In the genomic region with DNA sequence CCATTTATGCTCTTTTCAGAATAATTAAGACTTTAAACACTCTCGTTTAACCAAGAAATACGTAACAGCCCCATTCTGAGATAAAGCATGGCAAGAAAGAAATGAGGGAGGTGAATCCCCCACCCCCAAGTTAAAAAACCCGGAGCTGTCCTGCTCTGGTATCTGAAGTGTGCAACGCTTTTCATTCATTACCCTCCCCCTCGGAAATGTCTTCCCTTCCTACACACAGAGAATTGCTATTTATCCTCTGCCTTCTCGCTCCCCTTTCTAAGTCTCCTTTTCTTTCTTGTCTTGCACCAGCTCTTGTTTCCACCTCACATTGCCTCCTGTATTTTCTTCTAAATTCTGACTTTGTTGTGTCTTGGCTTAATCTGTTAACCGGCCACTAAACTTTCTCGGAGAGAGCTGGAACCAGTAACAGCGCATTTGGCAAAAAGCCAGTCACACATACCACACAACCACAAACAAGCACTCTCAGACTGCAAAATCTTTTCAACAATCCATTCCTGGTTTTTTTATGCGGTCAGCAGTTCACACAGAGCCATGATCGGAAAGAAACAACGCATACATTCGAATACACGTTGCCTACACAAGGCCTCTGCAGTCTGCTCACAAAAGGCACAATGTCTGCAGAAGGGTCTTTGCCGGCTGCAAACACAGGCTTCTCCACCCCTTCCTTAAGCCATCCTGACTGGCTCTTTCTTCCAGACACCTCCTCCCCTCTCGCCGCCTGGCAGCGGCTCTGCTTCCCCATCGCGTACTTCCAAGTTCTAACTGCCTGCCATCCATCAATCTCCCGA, we compare ENCODE assay signal across 9 mouse cellular contexts. TPM values are rescaled to one million over a fixed set of nuclear protein-coding genes. Genes with fewer than 3 reads are reported as not detected.
DNase-seq lines count a peak whose midpoint lies in the region; ATAC-seq and TF ChIP-seq lines count a peak whose summit lies in the region.
"Had no signal": no experiment of that assay in that cellular context is flagged by ENCODE, and none has a peak within 500 bp of the region (broad histone marks: within the 10 kb centered on the region; RNA-seq: fewer than 3 reads in every experiment).

No protein-coding gene starts in this region.

- no peak for TF ChIP-seq EP300 in heart, adult 2 months (IDR thresholded peaks at IDR 0.05; ENCODE audit: insufficient read depth, low read depth, low read length)

- H3K9me3 ChIP-seq in kidney, embryonic 15.5 days (replicated peaks) = no peaks in the 10 kb centered on the region

- H3K4me1 ChIP-seq in heart, adult 2 months (ENCODE audit: control insufficient read depth, insufficient read depth, low read length) = no peaks in the 10 kb centered on the region; the same call in 1 of the 2 replicates
- H3K4me1 ChIP-seq in kidney, embryonic 15.5 days = peaks cover 42% of the 10 kb centered on the region

- H3K9ac ChIP-seq in heart, adult 2 months (ENCODE audit: low read depth, low read length) = no peak overlapping the region
- peak overlapping the region; percentile 33; the same call in 1 of the 2 replicates for H3K9ac ChIP-seq in kidney, embryonic 15.5 days

- TF ChIP-seq CTCF in heart, adult 2 months (IDR thresholded peaks at IDR 0.05) = no peak

- intact Hi-C loops in heart, adult 2 months (cut with DNase I) = no loop called here

- H3K36me3 ChIP-seq in heart, adult 2 months (ENCODE audit: control insufficient read depth, insufficient read depth, low read length) = no peaks in the 10 kb centered on the region
- H3K36me3 ChIP-seq in kidney, embryonic 15.5 days = no peaks in the 10 kb centered on the region

- no peak for TF ChIP-seq POLR2A in heart, adult 2 months (IDR thresholded peaks at IDR 0.05; ENCODE audit: insufficient read depth, low read depth, low read length)

- no peak overlapping the region for H3K4me3 ChIP-seq in heart, adult 2 months
- peak overlapping the region; percentile 16; the same call in 1 of the 2 replicates for H3K4me3 ChIP-seq in kidney, embryonic 15.5 days (replicated peaks)

- peak; percentile 57 to 71 for DNase-seq in cerebellum, postnatal 10 days
- DNase-seq in cerebellum, adult 8-10 months = no peak
- DNase-seq in ZHBTc4 (ENCODE audit: low read depth, low spot score) = peak; percentile 40
- DNase-seq in heart, adult 2 months = peak; percentile 42 to 55
- peak; percentile 64 to 79 for DNase-seq in lung, postnatal 4 days
- DNase-seq in T-cell, adult 2 months (ENCODE audit: low spot score) = no peak
- DNase-seq in thymus, adult 18-20 months = no peak

- no peaks in the 10 kb centered on the region for H3K79me2 ChIP-seq in heart, adult 2 months (replicated peaks; ENCODE audit: control insufficient read depth, insufficient read depth, low read length)

- 16% methylated on average over 21 of the region's 21 CpGs for WGBS in heart, adult 2 months
- WGBS in kidney, embryonic 15.5 days = 11% methylated on average over 21 of the region's 21 CpGs

- peak; percentile 54 for ATAC-seq in kidney, embryonic 15.5 days (replicated peaks; ENCODE audit: low FRiP score)

- peak overlapping the region; percentile 53 for H3K4me2 ChIP-seq in kidney, embryonic 15.5 days

- peak overlapping the region; percentile 17; the same call in 1 of the 2 replicates for H3K27ac ChIP-seq in heart, adult 2 months
- H3K27ac ChIP-seq in kidney, embryonic 15.5 days = peak overlapping the region; percentile 88

- peaks cover 2% of the 10 kb centered on the region for H3K27me3 ChIP-seq in heart, adult 2 months (ENCODE audit: control insufficient read depth, insufficient read depth, low read length)
- no peaks in the 10 kb centered on the region; the same call in 1 of the 2 replicates for H3K27me3 ChIP-seq in kidney, embryonic 15.5 days

RNA-seq across cellular contexts. Expression of a gene that starts 3.3 kb away (rescaled TPM):
- not detected for total RNA-seq in heart, adult 2 months (2021)
- polyA plus RNA-seq in heart, adult 2 months (2012; rRNA removed) = 0.04 and 0.12 TPM in 2 replicates
- 15.3 and 16.2 TPM in 2 replicates for polyA plus RNA-seq in kidney, embryonic 15.5 days (2015; fragmentation: Nextera tagmentation; extraction: Ambion mirVana)
- polyA plus RNA-seq: spleen, adult 2 months had no signal

RNA-seq across cellular contexts. Expression of a gene that starts 10.4 kb away (rescaled TPM):
- 10 to 100 TPM; 20.5 to 22.4 TPM for total RNA-seq in heart, adult 2 months (2021)
- polyA plus RNA-seq in heart, adult 2 months (2012; rRNA removed) = 113 and 156 TPM in 2 replicates
- polyA plus RNA-seq in kidney, embryonic 15.5 days (2015; fragmentation: Nextera tagmentation; extraction: Ambion mirVana) = 23.4 and 32.8 TPM in 2 replicates

RNA-seq across cellular contexts. Expression of a gene that starts 58.3 kb away (rescaled TPM):
- total RNA-seq in heart, adult 2 months (2021) = not detected
- not detected in 2 replicates for polyA plus RNA-seq in heart, adult 2 months (2012; rRNA removed)
- polyA plus RNA-seq in kidney, embryonic 15.5 days (2015; fragmentation: Nextera tagmentation; extraction: Ambion mirVana) = not detected in 2 replicates

Comparison
In these comparisons a context has a peak if more than half of its experiments do, and no peak if none do; other contexts are left out.
1. DNase-seq: peak in cerebellum, postnatal 10 days (2 of 2), ZHBTc4 (single experiment), heart, adult 2 months (2 of 2) and lung, postnatal 4 days (2 of 2); none in cerebellum, adult 8-10 months (single experiment), T-cell, adult 2 months (single experiment) and thymus, adult 18-20 months (0 of 2).
2. RNA of a gene that starts 3.3 kb away (polyA plus RNA-seq): 15.3 to 16.2 TPM in kidney, embryonic 15.5 days; 0.04 to 0.12 TPM in heart, adult 2 months; every median in the first group is over 10 times any median in the second.